Mouse (Mus musculus) neural tube, embryonic 13.5 days (tissue): ENCODE data around the gene Cst8. TPM values are rescaled to one million over a fixed set of nuclear protein-coding genes. Genes with fewer than 3 reads are reported as not detected.
A peak's percentile ranks its signal among the peaks of the same experiment; 100 is the strongest.

Source experiments
- ATAC-seq: fragments of 200-750 bp; cut with Nextera tagmentation; 2 replicates; pipeline ENCODE4 v1.8.0; 2017; ENCODE audit warnings: low read depth, mild to moderate bottlenecking, moderate TSS enrichment, moderate library complexity
- H3K27ac ChIP-seq: fragments of 300-500 bp; sonication (generic); replicated peaks from 2 replicates; pipeline ENCODE4 v1.5.1; 2015; ENCODE audit warnings: moderate library complexity, mild to moderate bottlenecking, inconsistent platforms
- H3K27me3 ChIP-seq: fragments of 300-500 bp; sonication (generic); 2 replicates; pipeline ENCODE4 v1.6.1; 2015; ENCODE audit warnings: mild to moderate bottlenecking, inconsistent platforms
- H3K36me3 ChIP-seq: fragments of 300-500 bp; sonication (generic); 2 replicates; pipeline ENCODE4 v1.6.1; 2015; ENCODE audit warnings: mild to moderate bottlenecking, inconsistent platforms
- H3K4me1 ChIP-seq: fragments of 300-500 bp; sonication (generic); replicated peaks from 2 replicates; pipeline ENCODE4 v1.6.1; 2015; ENCODE audit warnings: inconsistent platforms
- H3K4me2 ChIP-seq: fragments of 300-500 bp; sonication (generic); 2 replicates; pipeline ENCODE4 v1.6.1; 2015; ENCODE audit warnings: inconsistent platforms, mild to moderate bottlenecking, moderate library complexity
- H3K4me3 ChIP-seq: fragments of 300-500 bp; sonication (generic); 2 replicates; pipeline ENCODE4 v1.5.1; 2015; ENCODE audit warnings: mild to moderate bottlenecking, inconsistent platforms
- H3K9ac ChIP-seq: fragments of 300-500 bp; sonication (generic); 2 replicates; pipeline ENCODE4 v1.6.1; 2015; ENCODE audit warnings: moderate library complexity, mild to moderate bottlenecking, inconsistent platforms
- H3K9me3 ChIP-seq: fragments of 300-500 bp; sonication (generic); 2 replicates; pipeline ENCODE4 v1.6.1; 2016; ENCODE audit warnings: inconsistent platforms
- WGBS: fragments of 180-500 bp; shearing (Covaris S2); methylation state at CpG from one replicate; pipeline ENCODE4 v1.1.7; 2015; 5-methylcytosine and 5-hydroxymethylcytosine counted together
- polyA plus RNA-seq: library from polyadenylated mRNA; unstranded; fragments of >200 nt; fragmentation: Nextera tagmentation; extraction: Ambion mirVana; gene quantifications from 2 replicates; pipeline ENCODE4 v1.2.1, GENCODE M21; 2015

Gene Cst8
- polyA plus RNA-seq, 1 experiment from 2014 or later, result not detected

GRCm38 (mm10) chr2:148834912-148835311 lies 36.3 kb downstream of the Cst8 start, which contains the start of gene Cst9:
TSS of gene Cst9 (plus strand) at chr2:148835147.
- H3K27ac ChIP-seq, result no peak within 1 kb of the TSS
- 69% methylated on average over 4 of the region's 4 CpGs for WGBS
- no peaks in the 10 kb centered on the region for H3K27me3 ChIP-seq
- no peaks in the 10 kb centered on the region for H3K9me3 ChIP-seq
- H3K9ac ChIP-seq, result no peak within 1 kb of the TSS
- ATAC-seq, result no peak
- no peaks in the 10 kb centered on the region for H3K36me3 ChIP-seq
- no peak within 1 kb of the TSS for H3K4me2 ChIP-seq
- no peak within 1 kb of the TSS for H3K4me3 ChIP-seq
- no peaks in the 10 kb centered on the region for H3K4me1 ChIP-seq

GRCm38 (mm10) chr2:148838075-148838777 lies 39.6 kb downstream of the Cst8 start:
- Histone ChIP-seq H3K9me3 (no peaks in the 10 kb centered on the region), H3K4me3 (no peak overlapping the region), H3K9ac (no peak overlapping the region), H3K4me2 (no peak overlapping the region), H3K36me3 (no peaks in the 10 kb centered on the region), H3K27ac (no peak overlapping the region), H3K27me3 (no peaks in the 10 kb centered on the region), H3K4me1 (no peaks in the 10 kb centered on the region)
- ATAC-seq, result no peak
- WGBS, result 87% methylated on average over 5 of the region's 5 CpGs

GRCm38 (mm10) chr2:148839224-148839623 lies 40.6 kb downstream of the Cst8 start:
- Histone ChIP-seq H3K9me3 (no peaks in the 10 kb centered on the region), H3K9ac (no peak overlapping the region), H3K36me3 (no peaks in the 10 kb centered on the region), H3K4me1 (no peaks in the 10 kb centered on the region), H3K27me3 (no peaks in the 10 kb centered on the region), H3K4me2 (no peak overlapping the region), H3K27ac (no peak overlapping the region), H3K4me3 (no peak overlapping the region)
- no peak for ATAC-seq
- WGBS, result 89% methylated on average over 2 of the region's 2 CpGs

GRCm38 (mm10) chr2:148851116-148851906 lies 52.7 kb downstream of the Cst8 start:
- 49% methylated on average over 8 of the region's 8 CpGs for WGBS
- H3K36me3 ChIP-seq, result no peaks in the 10 kb centered on the region

More at GRCm38 (mm10) chr2:148851116-148851906, 52.7 kb downstream of the Cst8 start:
- no peaks in the 10 kb centered on the region for H3K9me3 ChIP-seq
- 0 out of 2 replicates have a peak, but pooled peaks have one; percentile 50 for ATAC-seq
- no peak overlapping the region for H3K9ac ChIP-seq
- H3K4me2 ChIP-seq, result no peak overlapping the region
- no peaks in the 10 kb centered on the region for H3K27me3 ChIP-seq
- no peak overlapping the region for H3K4me3 ChIP-seq
- H3K4me1 ChIP-seq, result no peaks in the 10 kb centered on the region
- H3K27ac ChIP-seq, result no peak overlapping the region

Other genes starting within 250 kb of the Cst8 start
- 49.2 and 56.4 TPM in 2 replicates for gene Nxt1, start 126.2 kb upstream of the Cst8 start, polyA plus RNA-seq
- gene Gzf1, start 117.8 kb upstream of the Cst8 start, polyA plus RNA-seq, result 14.6 and 18.2 TPM in 2 replicates
- gene Napb, start 66.3 kb upstream of the Cst8 start, polyA plus RNA-seq, result 50.0 and 54.0 TPM in 2 replicates
- gene Cstl1, start 48.4 kb upstream of the Cst8 start, polyA plus RNA-seq, result not detected in 2 replicates
- gene Cst11, start 27.3 kb upstream of the Cst8 start, polyA plus RNA-seq, result not detected in 2 replicates
- gene 8030411F24Rik, start 16.8 kb upstream of the Cst8 start, polyA plus RNA-seq, result not detected in 2 replicates
- gene Cst12, start 9.4 kb upstream of the Cst8 start, polyA plus RNA-seq, result not detected in 2 replicates
- not detected in 2 replicates for gene Cst13, start 21.3 kb downstream of the Cst8 start, polyA plus RNA-seq
- gene Cst9, start 36.4 kb downstream of the Cst8 start, polyA plus RNA-seq, result not detected in 2 replicates
- not detected in 2 replicates for gene 9230104L09Rik, start 66.3 kb downstream of the Cst8 start, polyA plus RNA-seq
- gene Cst3, start 76.9 kb downstream of the Cst8 start, polyA plus RNA-seq, result 512 and 524 TPM in 2 replicates
- gene Gm1330, start 204.5 kb downstream of the Cst8 start, polyA plus RNA-seq, result not detected in 2 replicates
- gene Gm10750, start 218.5 kb downstream of the Cst8 start, polyA plus RNA-seq, result not detected in 2 replicates